Mouse (Mus musculus) CH12.LX (cell line): ENCODE results near the gene Defb23.

ENCODE experiments used
- CTCF ChIP-seq, 2 experiments: IDR thresholded peaks in 1 of 2; conservative IDR thresholded peaks in 1 of 2; 2 replicates each; pipeline ENCODE4 v1.5.1; 2011 to 2012; ENCODE audit warnings: low read depth in 2 of 2, low read length in 2 of 2, improper control_type of control experiment in 1 of 2, inconsistent platforms in 1 of 2, mild to moderate bottlenecking in 1 of 2, moderate library complexity in 1 of 2
- EP300 ChIP-seq: IDR thresholded peaks from 2 replicates; pipeline ENCODE4 v1.6.1; 2011; ENCODE audit warnings: low read length, improper control_type of control experiment
- GABPA ChIP-seq: IDR thresholded peaks from 2 replicates; pipeline ENCODE4 v1.6.1; 2012; ENCODE audit warnings: low read depth, low read length, improper control_type of control experiment, inconsistent platforms; ENCODE audit not compliant: insufficient replicate concordance
- JUND ChIP-seq: conservative IDR thresholded peaks from 2 replicates; pipeline ENCODE4 v1.6.1; 2011; ENCODE audit warnings: low read depth, low read length, improper control_type of control experiment
- MAZ ChIP-seq: IDR thresholded peaks from 2 replicates; pipeline ENCODE4 v1.6.1; 2012; ENCODE audit warnings: low read depth, mild to moderate bottlenecking, inconsistent platforms, low read length, improper control_type of control experiment, moderate library complexity
- POLR2A ChIP-seq: IDR thresholded peaks from 2 replicates; pipeline ENCODE4 v1.6.1; 2011; ENCODE audit warnings: low read depth, mild to moderate bottlenecking, improper control_type of control experiment, low read length
- USF1 ChIP-seq: IDR thresholded peaks from 2 replicates; pipeline ENCODE4 v1.6.1; 2014; ENCODE audit warnings: low read depth, mild to moderate bottlenecking, inconsistent platforms, low read length, improper control_type of control experiment
- USF2 ChIP-seq: conservative IDR thresholded peaks from 2 replicates; pipeline ENCODE4 v1.6.1; 2011; ENCODE audit warnings: low read depth, low read length, improper control_type of control experiment
- ZKSCAN1 ChIP-seq: IDR thresholded peaks from 2 replicates; pipeline ENCODE4 v1.6.1; 2012; ENCODE audit warnings: low read depth, inconsistent platforms, low read length, improper control_type of control experiment, borderline replicate concordance

- TF ChIP-seq USF1 (no peak), POLR2A (no peak), ZKSCAN1 (no peak), MAZ (no peak), JUND (no peak), EP300 (no peak), GABPA (no peak), CTCF (conservative IDR thresholded peaks at IDR 0.05 in 1 of 2, IDR thresholded peaks at IDR 0.05 in 1 of 2; ENCODE audit: low read depth in 2 of 2, low read length in 2 of 2) (no peak), USF2 (no peak)
Measured at GRCm38 (mm10) chr2:152452101-152452781, 12.2 kb downstream of the Defb23 start.
